Mouse (Mus musculus) embryonic stem cell, embryonic (primary cell): ENCODE results near the gene Cdc5l.

Experiments used
- CTCF ChIA-PET, 4 experiments: fragments of 300-600 bp in 2 of 4; fragments of 350-600 bp in 2 of 4; sonication (Branson Sonifier 250); formaldehyde crosslinking; loops; one replicate each; lab custom pipeline; 2022; ENCODE audit warnings: inconsistent platforms in 2 of 4; lab: Charles Lee
- POLR2A ChIA-PET, 4 experiments: fragments of 300-600 bp in 2 of 4; fragments of 350-600 bp in 2 of 4; sonication (Branson Sonifier 250); formaldehyde crosslinking; loops; one replicate each; lab custom pipeline; 2022; ENCODE audit warnings: antibody characterized with exemption in 4 of 4, inconsistent platforms in 1 of 4; lab: Charles Lee

Cdc5l gene

DNA sequence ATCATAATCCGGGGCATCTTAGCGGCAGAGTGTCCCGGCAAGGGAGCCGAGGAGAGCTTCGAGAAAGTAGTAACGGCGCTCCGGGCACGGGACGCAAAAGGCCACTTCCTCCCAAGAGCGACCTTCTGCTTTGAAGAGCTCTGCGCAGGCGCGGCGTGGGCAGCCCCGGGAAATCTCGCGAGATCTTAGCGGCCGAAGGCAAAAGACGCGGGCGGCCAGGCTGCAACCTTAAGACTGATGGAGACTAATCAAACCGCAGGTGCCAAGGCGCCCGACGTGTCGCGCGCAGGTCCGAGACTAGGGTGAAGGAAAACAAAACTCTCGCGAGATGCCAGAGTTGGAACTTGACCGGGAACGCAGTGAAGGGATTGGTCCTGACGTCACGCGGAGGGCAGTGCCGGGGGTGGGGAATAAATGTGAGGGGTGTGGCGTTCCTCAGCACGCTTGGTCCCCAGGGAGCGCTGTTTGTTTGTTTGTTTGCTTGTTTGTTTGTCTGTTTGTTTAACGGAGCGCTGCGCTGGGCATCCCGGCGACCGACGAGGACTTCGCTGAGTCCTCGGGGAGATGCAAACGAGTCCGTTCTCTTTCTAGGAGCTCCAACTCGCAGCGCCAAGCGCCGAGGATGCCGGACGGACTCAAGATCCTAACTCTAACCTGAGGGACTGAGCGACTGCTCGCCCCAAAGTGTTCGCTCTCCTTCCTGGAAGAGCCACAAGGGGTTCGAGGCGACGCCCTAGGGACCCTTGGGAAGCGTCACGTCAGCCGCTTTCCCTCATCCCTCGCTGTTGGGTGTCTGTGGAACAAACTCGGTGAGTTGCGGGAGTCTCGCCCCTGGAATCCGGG, at the start of gene Cdc5l:
TSS of gene Cdc5l (minus strand) at position 319 of the 843 bp plus-strand sequence.
- CTCF ChIA-PET, result interaction anchor here in 3 of 4 experiments (0.6 to 1.9 kb wide), 11 partner anchors 9 to 230 kb away, joined by 3 to 6 read pairs (median 3); partner anchors contain the start of gene Tmem151b (in 1 of the 3)
- POLR2A ChIA-PET, result interaction anchor here (0.5 to 9.7 kb wide), 104 partner anchors 9 to 816 kb away, joined by 3 to 116 read pairs (median 5); partner anchors contain the start of genes Spats1 (in 3 of the 4), Aars2 (in 2 of the 4), Hsp90ab1 (in 2 of the 4) and Mymx (in 2 of the 4)

- CTCF ChIA-PET, result interaction anchor here in 3 of 4 experiments (0.5 to 4.3 kb wide), 14 partner anchors 9 to 292 kb away, joined by 3 to 21 read pairs (median 4); partner anchors contain the start of gene Aars2 (in 1 of the 3)
- POLR2A ChIA-PET, result interaction anchor here in 2 of 4 experiments (0.7 to 13.8 kb wide), 6 partner anchors 26 to 89 kb away, joined by 3 to 195 read pairs (median 6); partner anchors contain the start of genes Aars2 (in 1 of the 2), Cdc5l (in 1 of the 2), Hsp90ab1 (in 1 of the 2) and Slc35b2 (in 1 of the 2)
Observed at GRCm38 (mm10) chr17:45480429-45480828, 46.9 kb upstream of the Cdc5l start.

DNA sequence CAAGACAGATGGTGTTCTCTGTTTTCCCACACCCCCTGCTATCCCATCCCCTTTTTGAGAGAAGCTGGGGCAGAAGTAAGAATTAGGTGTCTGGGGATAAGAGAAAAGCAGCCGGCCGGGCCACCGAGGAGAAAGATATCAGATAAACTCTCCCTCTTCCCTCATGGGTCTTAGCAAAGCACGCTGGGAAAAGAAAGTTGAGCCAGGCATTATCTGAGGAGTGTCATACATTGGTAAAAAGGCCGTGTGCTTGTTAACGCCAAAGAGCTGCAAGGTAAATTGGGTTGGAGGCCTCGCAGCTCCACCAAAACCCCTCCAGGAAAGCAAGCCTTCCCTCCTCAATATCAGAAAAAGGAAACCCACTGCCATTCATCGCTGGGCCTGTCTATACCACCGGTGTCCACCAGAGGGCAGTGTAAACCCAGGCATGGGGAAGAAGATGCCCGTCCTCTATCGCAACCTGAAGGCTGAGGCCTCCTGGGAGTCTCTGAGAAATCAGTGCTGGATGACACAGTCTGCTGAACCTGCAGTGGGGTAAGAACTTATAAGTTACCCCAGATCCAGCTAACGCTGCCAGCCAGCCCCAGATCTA, 44.8 kb upstream of the Cdc5l start:
- POLR2A ChIA-PET, result interaction anchor here in 3 of 4 experiments (0.6 to 13.8 kb wide), 29 partner anchors 9 to 178 kb away, joined by 3 to 195 read pairs (median 4); partner anchors contain the start of genes Aars2 (in 3 of the 3), Hsp90ab1 (in 2 of the 3), Nfkbie (in 2 of the 3) and Slc35b2 (in 1 of the 3)
- CTCF ChIA-PET, result interaction anchor here (0.6 to 4.8 kb wide), 42 partner anchors 11 to 263 kb away, joined by 3 to 29 read pairs (median 5); partner anchors contain the start of genes Nfkbie (in 3 of the 4), Aars2 (in 2 of the 4), Tmem151b (in 2 of the 4) and Slc35b2 (in 1 of the 4)

- ChIA-PET CTCF (interaction anchor here (0.6 to 4.8 kb wide), 25 partner anchors 10 to 266 kb away, joined by 3 to 29 read pairs (median 4); partner anchors contain the start of genes Slc35b2 (in 2 of the 4), Aars2 (in 1 of the 4), Cdc5l (in 1 of the 4) and Tmem151b (in 1 of the 4)), POLR2A (interaction anchor here (0.6 to 13.8 kb wide), 46 partner anchors 11 to 155 kb away, joined by 3 to 195 read pairs (median 5); partner anchors contain the start of genes Aars2 (in 4 of the 4), Cdc5l (in 3 of the 4), Hsp90ab1 (in 3 of the 4) and Tmem151b (in 2 of the 4))
Observed at GRCm38 (mm10) chr17:45474669-45475465, 41.3 kb upstream of the Cdc5l start, which contains the start of gene Spats1. Spats1 (minus strand) TSS chr17:45475415.

DNA sequence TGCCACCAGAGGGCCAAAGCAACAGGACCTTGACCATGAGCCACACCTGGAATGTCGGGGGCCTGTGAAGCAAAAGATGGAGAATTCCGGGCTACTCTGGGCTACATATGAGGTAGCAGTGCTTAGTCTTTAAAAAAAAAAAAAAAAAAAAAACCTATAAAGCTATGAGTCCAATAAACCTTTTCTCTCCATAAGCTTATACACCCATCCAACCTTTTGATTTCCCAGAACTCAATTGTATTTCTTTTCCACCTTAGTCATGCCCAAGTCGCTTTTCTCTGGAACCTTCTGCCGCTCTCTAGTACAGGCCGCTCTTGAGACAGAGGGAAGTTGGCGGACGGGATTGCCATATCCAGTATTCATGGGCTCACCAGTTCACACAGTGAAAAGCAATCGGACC, 40.6 kb upstream of the Cdc5l start:
- CTCF ChIA-PET, result interaction anchor here (0.6 to 4.8 kb wide), 16 partner anchors 11 to 265 kb away, joined by 3 to 29 read pairs (median 6); partner anchors contain the start of genes Aars2 (in 1 of the 4), Cdc5l (in 1 of the 4) and Tmem151b (in 1 of the 4)
- POLR2A ChIA-PET, result interaction anchor here (0.6 to 13.8 kb wide), 36 partner anchors 12 to 156 kb away, joined by 3 to 195 read pairs (median 6); partner anchors contain the start of genes Aars2 (in 3 of the 4), Cdc5l (in 3 of the 4), Hsp90ab1 (in 3 of the 4) and Tmem151b (in 2 of the 4)

DNA sequence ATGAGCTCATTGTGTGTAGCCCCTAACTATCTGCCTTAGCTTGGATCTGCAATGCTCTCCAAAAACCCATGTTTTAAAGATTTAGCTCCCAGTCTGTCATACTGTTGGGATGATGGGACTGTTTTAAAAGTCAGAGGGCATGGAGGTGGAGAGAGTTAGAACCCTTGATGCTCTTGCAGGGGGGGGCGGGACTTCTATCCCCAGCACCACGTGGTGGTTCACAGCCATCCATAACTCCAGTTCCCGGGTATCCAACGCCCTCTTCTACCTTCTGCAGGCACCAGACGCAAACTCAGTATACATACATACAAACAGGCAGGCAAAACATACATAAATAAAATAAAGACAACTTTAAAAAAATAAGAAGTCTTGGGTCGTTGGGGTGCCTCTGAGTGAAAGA, 40.1 kb upstream of the Cdc5l start:
- POLR2A ChIA-PET, result interaction anchor here in 3 of 4 experiments (0.6 to 13.8 kb wide), 23 partner anchors 10 to 222 kb away, joined by 3 to 195 read pairs (median 6); partner anchors contain the start of genes Cdc5l (in 3 of the 3), Hsp90ab1 (in 3 of the 3), Aars2 (in 2 of the 3) and Slc35b2 (in 1 of the 3)
- CTCF ChIA-PET, result interaction anchor here (0.6 to 4.8 kb wide), 13 partner anchors 11 to 190 kb away, joined by 3 to 24 read pairs (median 5); partner anchors contain the start of gene Aars2 (in 1 of the 4)

DNA sequence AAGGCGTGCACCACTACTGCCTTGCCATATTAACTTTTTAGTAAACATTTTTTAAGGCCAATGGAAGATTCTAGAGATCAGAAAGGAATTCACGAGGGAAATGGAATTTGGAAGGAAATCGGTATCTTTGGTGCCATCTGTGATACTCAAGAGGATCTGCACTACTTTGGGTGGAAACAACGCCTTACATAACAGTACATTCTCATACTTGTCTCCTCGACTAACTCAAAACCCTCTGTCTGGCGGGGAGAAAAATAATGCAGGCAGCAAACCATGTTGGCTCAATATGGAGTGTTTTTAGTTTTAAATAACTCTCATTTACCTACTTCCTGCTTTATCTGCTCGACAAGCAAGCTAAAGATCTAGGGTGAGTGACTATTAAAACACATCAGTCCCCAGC, 37.2 kb upstream of the Cdc5l start:
- CTCF ChIA-PET, result interaction anchor here in 3 of 4 experiments (0.7 to 3.6 kb wide), 3 partner anchors 8 to 9 kb away, joined by 4 to 13 read pairs (median 5); no protein-coding TSS in a partner anchor
- POLR2A ChIA-PET, result interaction anchor here in 3 of 4 experiments (0.5 to 13.8 kb wide), 8 partner anchors 8 to 139 kb away, joined by 3 to 195 read pairs (median 10); partner anchors contain the start of genes Cdc5l (in 1 of the 3), Hsp90ab1 (in 1 of the 3) and Slc35b2 (in 1 of the 3)

GRCm38 (mm10) chr17:45468302-45468701, 34.8 kb upstream of the Cdc5l start:
- ChIA-PET POLR2A (no interaction called here), CTCF (interaction anchor here in 1 of 4 experiments (0.7 kb wide), 1 partner anchor 25 kb away, joined by 10 read pairs; no protein-coding TSS in a partner anchor)

- CTCF ChIA-PET, result interaction anchor here in 3 of 4 experiments (0.6 to 1.7 kb wide), 8 partner anchors 8 to 343 kb away, joined by 3 to 4 read pairs (median 3); partner anchors contain the start of genes Aars2 (in 1 of the 3) and Tmem151b (in 1 of the 3)
- POLR2A ChIA-PET, result interaction anchor here in 2 of 4 experiments (0.9 to 1.8 kb wide), 3 partner anchors 9 to 29 kb away, joined by 3 to 6 read pairs (median 4); no protein-coding TSS in a partner anchor
Observed at GRCm38 (mm10) chr17:45466701-45467100, 33.2 kb upstream of the Cdc5l start.

DNA sequence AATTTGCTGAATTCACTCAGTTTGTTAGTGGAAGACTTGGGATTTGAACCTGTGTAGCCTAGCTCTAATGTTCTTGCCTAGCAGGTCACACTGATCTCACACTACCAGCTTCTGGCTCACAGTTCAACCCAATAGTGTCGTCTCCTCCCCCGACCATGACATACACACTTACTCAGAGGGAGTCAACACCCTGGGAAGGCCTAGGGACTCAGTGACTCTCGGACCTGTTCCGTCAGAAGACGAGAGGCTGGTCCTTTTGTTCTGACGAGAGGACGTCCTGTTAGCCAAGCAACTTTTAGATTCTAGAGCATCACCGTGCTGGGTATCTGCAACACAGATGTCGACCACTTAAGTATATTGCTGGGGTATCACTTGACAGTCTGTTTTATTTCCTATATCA, 30.7 kb upstream of the Cdc5l start:
- ChIA-PET POLR2A (interaction anchor here in 1 of 4 experiments (0.7 to 1.5 kb wide), 4 partner anchors 9 to 120 kb away, joined by 3 to 4 read pairs (median 3); partner anchors contain the start of gene Spats1), CTCF (interaction anchor here in 1 of 4 experiments (1.0 kb wide), 1 partner anchor 11 kb away, joined by 3 read pairs; the partner anchor contains the start of gene Spats1)

DNA sequence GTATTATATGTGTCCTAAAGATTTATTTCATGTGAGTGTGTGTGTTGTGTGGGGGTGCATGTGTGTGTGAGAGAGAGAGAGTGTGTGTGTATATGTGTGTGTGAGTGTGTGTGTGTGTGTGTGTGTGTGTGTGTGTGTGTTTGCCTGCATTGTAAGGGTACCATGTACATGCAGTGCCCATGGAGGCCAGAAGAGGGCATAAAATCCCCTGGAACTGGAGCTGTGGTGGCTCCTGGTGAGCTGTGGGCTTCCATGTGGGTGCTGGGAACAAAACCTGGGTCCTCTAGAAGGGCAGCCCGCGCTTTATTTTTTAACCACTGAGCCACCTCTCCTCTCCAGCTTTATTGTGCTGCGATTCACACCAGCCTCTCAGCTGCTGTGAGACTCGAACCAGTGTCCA, 29.0 kb upstream of the Cdc5l start:
- ChIA-PET CTCF (interaction anchor here (0.6 to 2.8 kb wide), 64 partner anchors 8 to 682 kb away, joined by 3 to 29 read pairs (median 4); partner anchors contain the start of genes Spats1 (in 3 of the 4), Aars2 (in 2 of the 4), Cdc5l (in 2 of the 4) and Tmem151b (in 2 of the 4)), POLR2A (interaction anchor here (0.6 to 3.2 kb wide), 31 partner anchors 9 to 664 kb away, joined by 3 to 41 read pairs (median 4); partner anchors contain the start of genes Cdc5l (in 4 of the 4) and Spats1 (in 1 of the 4))

- CTCF ChIA-PET, result interaction anchor here in 3 of 4 experiments (0.5 to 1.2 kb wide), 4 partner anchors 7 to 127 kb away, joined by 3 to 4 read pairs (median 3); no protein-coding TSS in a partner anchor
- POLR2A ChIA-PET, result interaction anchor here (0.9 to 4.8 kb wide), 18 partner anchors 10 to 143 kb away, joined by 3 to 41 read pairs (median 6); partner anchors contain the start of genes Cdc5l (in 4 of the 4), Spats1 (in 2 of the 4), Aars2 (in 1 of the 4) and Hsp90ab1 (in 1 of the 4)
Observed at GRCm38 (mm10) chr17:45459062-45459461, 25.5 kb upstream of the Cdc5l start.

DNA sequence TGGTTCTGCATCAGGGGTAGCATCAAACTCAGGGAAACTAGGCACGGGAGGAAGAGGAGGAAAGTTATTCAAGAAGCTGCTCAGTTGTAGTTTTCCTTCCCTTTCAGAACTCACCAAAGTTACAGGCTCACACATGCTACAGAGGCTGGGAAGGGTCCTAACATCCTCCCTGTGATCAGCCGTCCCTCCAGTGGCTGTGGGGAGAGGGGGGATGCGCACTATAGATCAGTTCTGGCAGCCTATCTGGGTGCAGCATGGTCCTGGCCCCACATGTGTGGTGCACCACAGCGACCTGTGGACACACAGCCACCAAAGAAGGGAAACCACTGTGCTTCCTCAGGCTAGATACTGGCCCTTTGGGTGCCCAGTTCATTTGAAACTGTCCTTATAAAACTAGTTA, 25.0 kb upstream of the Cdc5l start:
- POLR2A ChIA-PET, result interaction anchor here (0.8 to 4.8 kb wide), 27 partner anchors 8 to 144 kb away, joined by 3 to 38 read pairs (median 5); partner anchors contain the start of genes Aars2 (in 3 of the 4), Cdc5l (in 3 of the 4), Spats1 (in 3 of the 4) and Hsp90ab1 (in 1 of the 4)
- CTCF ChIA-PET, result interaction anchor here in 2 of 4 experiments (0.5 to 1.2 kb wide), 9 partner anchors 8 to 413 kb away, joined by 3 to 5 read pairs (median 3); partner anchors contain the start of gene Aars2 (in 1 of the 2)

DNA sequence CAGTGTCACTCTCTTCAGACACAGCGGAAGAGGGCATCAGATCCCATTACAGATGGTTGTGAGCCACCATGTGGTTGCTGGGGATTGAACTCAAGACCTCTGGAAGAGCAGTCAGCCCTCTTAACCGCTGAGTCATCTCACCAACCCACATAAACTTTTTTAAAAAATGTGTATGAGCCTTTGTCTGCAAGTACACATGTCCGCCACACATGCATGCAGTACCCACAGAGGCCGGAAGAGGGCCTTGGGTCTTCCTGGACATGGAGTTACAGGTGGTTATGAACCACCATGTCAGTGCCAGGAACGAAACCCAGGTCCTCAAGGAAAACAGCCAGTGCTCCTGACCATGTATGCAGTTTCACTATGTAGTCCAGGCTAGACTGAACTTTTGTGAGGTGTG, 23.9 kb upstream of the Cdc5l start:
- POLR2A ChIA-PET, result interaction anchor here (0.7 to 4.8 kb wide), 16 partner anchors 8 to 123 kb away, joined by 3 to 38 read pairs (median 6); partner anchors contain the start of genes Cdc5l (in 3 of the 4), Aars2 (in 1 of the 4), Slc35b2 (in 1 of the 4) and Spats1 (in 1 of the 4)
- CTCF ChIA-PET, result interaction anchor here in 1 of 4 experiments (0.9 to 1.2 kb wide), 3 partner anchors 8 to 59 kb away, joined by 3 read pairs; no protein-coding TSS in a partner anchor
